Mouse (Mus musculus) cortical plate, adult 2 months (tissue): Measurements from ENCODE around the gene Man1b1.

ENCODE experiments used
- CTCF ChIP-seq: fragments of 200-500 bp; IDR thresholded peaks from 2 replicates; pipeline ENCODE4 v1.5.1; 2011; ENCODE audit warnings: mild to moderate bottlenecking, control low read depth, low read length; ENCODE audit not compliant: insufficient read depth; ENCODE audit errors: extremely low read depth
- POLR2A ChIP-seq: fragments of 200-500 bp; IDR thresholded peaks from 2 replicates; pipeline ENCODE4 v1.6.1; 2011; ENCODE audit warnings: mild to moderate bottlenecking, low read length, control low read depth; ENCODE audit not compliant: insufficient read depth; ENCODE audit errors: extremely low read depth

DNA sequence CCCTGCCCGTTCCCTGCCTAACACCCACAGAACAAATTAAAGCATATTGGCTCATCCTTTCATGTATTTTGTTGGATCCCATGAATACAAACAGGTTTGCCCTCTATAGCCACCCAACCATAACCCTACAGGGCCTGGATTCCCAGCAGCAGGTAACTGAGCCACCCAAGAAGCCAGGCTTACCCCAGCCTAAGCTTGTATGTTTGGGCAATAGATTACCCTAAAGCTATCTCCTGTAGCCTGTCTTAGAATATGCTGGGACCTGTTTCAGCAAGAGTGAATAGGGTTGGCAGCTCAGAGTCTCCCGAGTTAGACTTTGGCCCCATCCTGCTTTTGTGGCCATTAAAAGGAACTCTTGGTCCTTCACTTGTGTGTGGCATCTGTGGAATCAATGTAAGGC, 46.6 kb upstream of the Man1b1 start:
- 0 out of 2 replicates have a peak, but pooled peaks have one; percentile 0 for TF ChIP-seq POLR2A
- no peak for TF ChIP-seq CTCF
